Comparison of ENCODE assay signal across 32 mouse cellular contexts in the genomic region with DNA sequence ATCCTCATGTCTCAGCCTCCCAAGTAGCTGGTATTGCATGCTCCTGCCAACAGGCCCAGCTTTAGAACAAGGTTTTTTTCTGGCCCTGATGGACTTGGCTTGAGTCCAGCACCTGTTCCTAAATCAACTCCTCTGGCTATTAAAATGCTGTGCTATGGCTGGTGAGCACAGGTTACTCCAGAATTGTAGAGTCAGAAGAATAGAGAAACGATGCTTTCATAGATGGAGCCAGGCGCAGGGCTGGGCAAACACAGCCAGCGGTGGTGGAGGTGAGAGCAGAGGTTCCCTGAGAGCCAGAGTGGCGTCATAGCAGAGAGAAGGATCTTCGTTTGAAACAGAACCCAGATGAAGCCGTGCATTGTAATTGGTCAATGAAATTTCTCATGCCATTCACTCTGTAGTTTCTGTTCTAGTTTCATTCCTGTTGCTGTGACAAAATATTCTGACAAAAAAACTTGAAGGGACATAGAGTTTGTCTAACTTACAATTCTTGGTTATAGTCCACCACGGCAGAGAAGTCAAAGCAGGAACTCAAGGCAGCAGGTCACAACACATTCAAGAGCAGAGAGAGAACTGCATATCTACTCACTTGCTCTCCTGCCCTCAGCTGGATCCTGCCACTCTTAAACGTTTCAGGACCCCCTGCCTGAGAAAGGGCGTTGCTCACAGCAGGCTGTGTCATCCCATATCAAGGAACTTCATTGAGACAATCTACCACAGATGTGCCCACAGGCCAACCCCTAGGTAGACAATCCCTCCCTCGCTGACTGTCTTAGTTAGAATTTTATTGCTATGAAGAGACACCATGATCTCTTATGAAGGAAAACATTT. TPM values are rescaled to one million over a fixed set of nuclear protein-coding genes. Genes with fewer than 3 reads are reported as not detected.
DNase-seq lines count a peak whose midpoint lies in the region; ATAC-seq lines count a peak whose summit lies in the region.
"Had no signal": no experiment of that assay in that cellular context is flagged by ENCODE, and none has a peak within 500 bp of the region (broad histone marks: within the 10 kb centered on the region; RNA-seq: fewer than 3 reads in every experiment).

No protein-coding gene starts in this region.

- no peaks in the 10 kb centered on the region for H3K27me3 ChIP-seq in heart, embryonic 10.5 days (ENCODE audit: insufficient read depth, poor library complexity, severe bottlenecking)
- H3K27me3 ChIP-seq: forebrain, embryonic 12.5 days; forebrain, embryonic 15.5 days; hindbrain, embryonic 12.5 days; hindbrain, embryonic 15.5 days had no signal

- ATAC-seq in megakaryocyte, adult 5-6 weeks (ENCODE audit: poor library complexity, severe bottlenecking): peak; percentile 51; the same call in 1 of the 2 replicates
- peak; percentile 29; the same call in 1 of the 2 replicates for ATAC-seq in monocyte, adult 5-6 weeks (replicated peaks; ENCODE audit: insufficient number of reproducible peaks, low FRiP score, low TSS enrichment, poor library complexity, severe bottlenecking)
- ATAC-seq: activated CD4-positive, CD25-positive, alpha-beta regulatory T cell, adult 4 months; CD4-positive, CD25-positive, alpha-beta regulatory T cell, adult 4 months; forebrain, embryonic 15.5 days; intestine, postnatal 0 days had no signal

- H3K4me1 ChIP-seq in heart, embryonic 10.5 days: no peaks in the 10 kb centered on the region
- H3K4me1 ChIP-seq: forebrain, embryonic 12.5 days; forebrain, embryonic 15.5 days; hindbrain, embryonic 12.5 days; hindbrain, embryonic 15.5 days had no signal

- no peaks in the 10 kb centered on the region for H3K9me3 ChIP-seq in heart, embryonic 10.5 days
- H3K9me3 ChIP-seq: forebrain, embryonic 12.5 days; forebrain, embryonic 15.5 days; hindbrain, embryonic 12.5 days; hindbrain, embryonic 15.5 days had no signal

- no peaks in the 10 kb centered on the region for H3K36me3 ChIP-seq in heart, embryonic 10.5 days
- H3K36me3 ChIP-seq: forebrain, embryonic 12.5 days; forebrain, embryonic 15.5 days; hindbrain, embryonic 12.5 days; hindbrain, embryonic 15.5 days had no signal

- peak; percentile 65 for DNase-seq in heart, embryonic 10.5 days (ENCODE audit: low spot score)
- DNase-seq in heart, adult 9 months (ENCODE audit: low spot score in 2 of 2): no peak
- DNase-seq in thymus, adult 18-20 months: no peak
- no peak for DNase-seq in T-cell, adult 2 months (ENCODE audit: low spot score)
- DNase-seq: adrenal gland, adult 8-10 months; adrenal gland, postnatal 25 days; cerebellum, adult 11-12 months; cerebellum, adult 8-10 months; cerebellum, postnatal 10 days; cerebellum, postnatal 36 days; gastrocnemius, postnatal 25 days had no signal

- 69% methylated on average over 10 of the region's 10 CpGs for WGBS in heart, embryonic 10.5 days

- no peak overlapping the region for H3K27ac ChIP-seq in heart, embryonic 10.5 days
- H3K27ac ChIP-seq: forebrain, embryonic 12.5 days; forebrain, embryonic 15.5 days; hindbrain, embryonic 12.5 days; hindbrain, embryonic 15.5 days had no signal

- no peak overlapping the region for H3K4me3 ChIP-seq in heart, embryonic 10.5 days
- H3K4me3 ChIP-seq: forebrain, embryonic 12.5 days; forebrain, embryonic 15.5 days; hindbrain, embryonic 12.5 days; hindbrain, embryonic 15.5 days had no signal

RNA-seq across cellular contexts. Expression of gene Odaph, which starts 10.5 kb away (rescaled TPM):
- polyA plus RNA-seq in heart, embryonic 10.5 days (2016; fragmentation: Nextera tagmentation; extraction: Ambion mirVana): not detected in 2 replicates
- total RNA-seq in megakaryocyte, adult 5-6 weeks (2015): not detected in 2 replicates
- not detected in 2 replicates for total RNA-seq in megakaryocyte, adult 5-6 weeks (2017)
- 0.67 TPM in 1 of 3 replicates, not detected in the others for total RNA-seq in monocyte, adult 5-6 weeks (2017)
- total RNA-seq: adrenal gland, adult 8-10 months; adrenal gland, postnatal 25 days; gastrocnemius, adult 8-10 months; gastrocnemius, postnatal 25 days; heart, postnatal 25 days; hematopoietic stem cell, adult 5-6 weeks had no signal
- polyA plus RNA-seq: activated CD4-positive, CD25-positive, alpha-beta regulatory T cell, adult 4 months; brain, embryonic 14.5 days; C2C12; CD4-positive, CD25-positive, alpha-beta regulatory T cell, adult 4 months; embryonic facial prominence, embryonic 11.5 days; embryonic facial prominence, embryonic 14.5 days; forebrain, embryonic 12.5 days; forebrain, embryonic 15.5 days; gonadal fat pad, adult 2 months; heart, embryonic 11.5 days; heart, embryonic 14.5 days; heart, postnatal 0 days; hindbrain, embryonic 12.5 days; intestine, embryonic 14.5 days; intestine, postnatal 0 days had no signal

RNA-seq across cellular contexts. Expression of gene Rchy1, which starts 13.9 kb away (rescaled TPM):
- 56.7 and 60.1 TPM in 2 replicates for polyA plus RNA-seq in heart, embryonic 10.5 days (2016; fragmentation: Nextera tagmentation; extraction: Ambion mirVana)
- total RNA-seq in megakaryocyte, adult 5-6 weeks (2015): 117 and 137 TPM in 2 replicates
- total RNA-seq in megakaryocyte, adult 5-6 weeks (2017): 80.1 and 92.6 TPM in 2 replicates
- total RNA-seq in monocyte, adult 5-6 weeks (2017): 68.7 to 110 TPM (median 81.9 TPM) in 3 replicates
